Mouse (Mus musculus) heart, adult 2 months (tissue): ENCODE measurements around the gene Atp1a1.

ENCODE experiments used
- CTCF ChIP-seq: fragments of 200-600 bp; IDR thresholded peaks from 2 replicates; pipeline ENCODE4 v1.8.1; 2022; ENCODE audit warnings: antibody characterized with exemption, mild to moderate bottlenecking, moderate library complexity
- EP300 ChIP-seq: fragments of 200-500 bp; IDR thresholded peaks from 2 replicates; pipeline ENCODE4 v1.6.1; 2011; ENCODE audit warnings: low read depth, low read length, control low read depth; ENCODE audit not compliant: insufficient read depth
- POLR2A ChIP-seq: fragments of 200-500 bp; IDR thresholded peaks from 2 replicates; pipeline ENCODE4 v1.6.1; 2011; ENCODE audit warnings: mild to moderate bottlenecking, low read depth, low read length, control low read depth; ENCODE audit not compliant: insufficient read depth

DNA sequence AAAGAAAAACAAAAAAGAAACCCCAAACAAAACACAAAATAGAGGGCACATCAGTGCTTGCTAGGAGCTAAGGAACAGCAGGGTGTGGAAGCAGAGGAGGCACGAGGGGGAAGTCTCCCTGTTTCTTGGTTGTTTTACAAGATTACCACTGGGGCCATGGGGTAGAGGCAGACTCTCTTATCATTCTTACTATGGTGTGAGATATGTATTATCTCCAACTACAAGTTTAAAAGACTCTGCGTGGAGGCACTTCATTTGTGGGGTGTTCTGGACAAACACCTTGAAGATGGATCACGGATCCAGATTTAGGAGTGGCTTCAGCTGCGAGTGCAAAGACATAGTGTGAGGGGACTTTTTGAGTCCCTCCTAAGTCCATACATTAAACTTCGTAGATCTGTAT lies 54.7 kb downstream of the Atp1a1 start:
- TF ChIP-seq EP300 (no peak), POLR2A (no peak), CTCF (no peak)
